Mouse (Mus musculus): ENCODE results near the gene Osbpl10.
"Not testable (repeated sequence)": the region's sequence is repeated elsewhere in the genome, so short reads cannot be mapped to it uniquely, and the experiment has no call there.

Osbpl10 gene

GRCm38 (mm10) chr9:114978281-114979111, at the start of gene Osbpl10:
Gene Osbpl10, plus strand, starts transcription at chr9:114978569.
- peak; percentile 79 for DNase-seq

DNA sequence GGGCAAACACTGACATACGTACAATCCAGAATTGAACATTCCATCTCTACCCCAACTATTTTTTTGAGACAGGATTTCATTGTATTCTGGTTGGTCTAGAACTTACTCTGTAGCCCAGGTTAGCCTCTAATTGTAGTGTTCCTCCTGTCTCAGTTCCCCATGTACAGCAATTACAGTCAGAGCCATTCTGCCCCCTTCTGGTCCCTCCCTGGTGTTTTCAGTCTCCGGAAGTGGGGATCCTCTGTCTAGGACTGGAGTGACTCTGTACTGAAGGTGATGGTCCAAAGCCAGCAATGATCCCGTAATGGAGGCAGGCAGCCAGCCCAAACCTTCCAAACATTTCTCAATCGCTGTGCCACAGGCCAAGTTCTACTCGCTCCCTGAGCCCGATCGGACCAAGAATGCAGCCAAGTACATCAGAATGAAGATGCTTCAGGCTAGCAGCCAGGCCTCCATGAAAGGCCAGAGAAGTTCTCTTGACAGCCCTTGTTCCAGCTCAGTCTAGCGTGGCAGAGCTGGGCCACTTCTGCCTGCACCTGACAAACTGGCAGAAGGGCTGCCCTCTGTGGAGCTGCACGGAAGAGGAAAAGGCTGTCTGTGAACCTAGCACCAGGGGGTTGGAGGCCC, 47.8 kb upstream of the Osbpl10 start:
- DNase-seq = peak; percentile 26

GRCm38 (mm10) chr9:114932607-114933006, 45.8 kb upstream of the Osbpl10 start:
- no peak for DNase-seq

GRCm38 (mm10) chr9:114933037-114933722, 45.2 kb upstream of the Osbpl10 start:
- no peak for DNase-seq

- DNase-seq = peak; percentile 96
Observed at GRCm38 (mm10) chr9:114933723-114934171, 44.6 kb upstream of the Osbpl10 start, which contains the start of gene Gpd1l. Gene Gpd1l, minus strand, starts transcription at chr9:114933987.

- no peak for DNase-seq
Observed at GRCm38 (mm10) chr9:114934231-114934630, 44.1 kb upstream of the Osbpl10 start.

GRCm38 (mm10) chr9:114935321-114935720, 43.0 kb upstream of the Osbpl10 start:
- no peak for DNase-seq

GRCm38 (mm10) chr9:114936687-114937086, 41.7 kb upstream of the Osbpl10 start:
- no peak for DNase-seq

DNA sequence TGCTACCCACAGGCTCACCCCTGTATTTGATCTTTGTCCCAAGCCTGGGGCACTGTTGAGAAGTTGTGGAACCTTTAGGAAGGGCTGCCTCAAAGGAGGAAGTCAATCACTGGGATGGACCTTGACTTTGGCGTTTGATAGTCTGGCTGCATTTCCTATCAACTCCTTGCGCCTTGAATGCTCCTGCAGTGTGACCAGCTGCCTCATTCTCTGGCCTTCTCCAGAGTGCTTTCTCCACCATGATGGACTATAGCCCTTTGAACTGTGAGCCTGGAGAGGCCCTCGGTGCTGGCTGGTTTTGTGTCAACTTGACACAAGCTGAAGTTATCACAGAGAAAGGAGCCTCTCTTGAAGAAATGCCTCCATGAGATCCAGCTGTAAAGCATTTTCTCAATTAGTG, 33.7 kb upstream of the Osbpl10 start:
- no peak for DNase-seq

- no peak for DNase-seq
Observed at GRCm38 (mm10) chr9:114945576-114945975, 32.8 kb upstream of the Osbpl10 start.

DNA sequence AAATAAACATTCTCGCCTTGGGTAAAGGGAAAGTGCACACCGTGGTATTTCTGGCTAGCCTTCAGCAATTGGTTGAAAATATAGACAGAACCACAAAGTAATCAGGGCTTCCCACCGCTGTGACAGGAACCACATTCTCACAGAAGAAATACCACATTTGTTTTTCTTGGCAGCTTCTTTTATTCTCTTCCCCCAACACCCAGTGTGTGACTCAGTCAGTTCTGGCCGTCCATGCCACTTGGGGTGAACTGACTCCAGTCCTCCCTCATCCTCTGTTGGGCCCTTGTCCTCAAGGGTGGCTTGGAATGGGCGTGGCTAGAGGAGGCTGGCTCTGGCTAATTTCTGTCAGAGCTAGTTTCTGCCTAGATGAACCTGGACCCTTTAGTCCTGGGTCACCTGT, 30.0 kb upstream of the Osbpl10 start:
- no peak for DNase-seq

DNA sequence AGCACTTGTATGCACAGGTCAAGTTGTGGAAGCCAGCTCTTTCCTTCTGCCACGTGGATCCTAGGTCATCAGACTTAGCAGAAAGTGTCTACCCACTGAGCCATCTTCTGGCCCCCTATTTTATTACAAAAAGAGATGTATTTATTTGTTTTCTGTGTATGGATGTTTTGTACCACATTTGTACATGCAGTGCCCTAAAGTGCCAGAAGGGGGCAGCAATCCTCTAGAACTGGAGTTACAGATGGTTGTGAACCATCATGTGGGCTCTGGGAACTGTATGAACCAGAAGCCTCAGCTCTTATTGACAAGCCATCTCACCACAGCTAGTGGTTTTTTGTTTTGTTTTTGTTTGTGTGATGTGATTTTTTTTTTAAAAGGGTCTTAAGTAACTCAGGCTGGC, 25.5 kb upstream of the Osbpl10 start:
- DNase-seq = no peak

GRCm38 (mm10) chr9:114955340-114955739, 23.0 kb upstream of the Osbpl10 start:
- no peak for DNase-seq

DNA sequence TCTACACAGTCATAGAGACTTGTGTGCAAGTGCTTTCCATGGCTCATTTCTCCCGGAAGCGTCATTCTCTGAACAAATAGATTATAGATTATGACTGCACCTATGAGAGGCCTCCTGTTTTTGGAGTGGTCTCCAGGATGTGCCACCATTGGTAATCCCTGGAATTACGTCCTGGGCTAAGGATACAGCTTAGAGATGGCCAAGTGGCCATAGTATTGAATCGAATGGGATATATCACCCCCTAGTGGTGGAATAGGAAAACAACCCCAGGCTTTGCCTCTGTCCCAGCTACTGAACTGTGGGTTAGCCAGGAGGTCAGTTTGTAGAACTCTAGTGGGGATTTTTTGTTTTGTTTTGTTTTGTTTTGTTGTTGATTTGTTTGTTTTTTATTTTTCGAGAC, 21.4 kb upstream of the Osbpl10 start:
- DNase-seq = no peak

- no peak for DNase-seq
Observed at GRCm38 (mm10) chr9:114960043-114960789, 18.2 kb upstream of the Osbpl10 start.

GRCm38 (mm10) chr9:114960844-114961243, 17.5 kb upstream of the Osbpl10 start:
- no peak for DNase-seq

GRCm38 (mm10) chr9:114964093-114964492, 14.3 kb upstream of the Osbpl10 start:
- no peak for DNase-seq

GRCm38 (mm10) chr9:114966286-114966685, 12.1 kb upstream of the Osbpl10 start:
- not testable (repeated sequence) for DNase-seq

DNA sequence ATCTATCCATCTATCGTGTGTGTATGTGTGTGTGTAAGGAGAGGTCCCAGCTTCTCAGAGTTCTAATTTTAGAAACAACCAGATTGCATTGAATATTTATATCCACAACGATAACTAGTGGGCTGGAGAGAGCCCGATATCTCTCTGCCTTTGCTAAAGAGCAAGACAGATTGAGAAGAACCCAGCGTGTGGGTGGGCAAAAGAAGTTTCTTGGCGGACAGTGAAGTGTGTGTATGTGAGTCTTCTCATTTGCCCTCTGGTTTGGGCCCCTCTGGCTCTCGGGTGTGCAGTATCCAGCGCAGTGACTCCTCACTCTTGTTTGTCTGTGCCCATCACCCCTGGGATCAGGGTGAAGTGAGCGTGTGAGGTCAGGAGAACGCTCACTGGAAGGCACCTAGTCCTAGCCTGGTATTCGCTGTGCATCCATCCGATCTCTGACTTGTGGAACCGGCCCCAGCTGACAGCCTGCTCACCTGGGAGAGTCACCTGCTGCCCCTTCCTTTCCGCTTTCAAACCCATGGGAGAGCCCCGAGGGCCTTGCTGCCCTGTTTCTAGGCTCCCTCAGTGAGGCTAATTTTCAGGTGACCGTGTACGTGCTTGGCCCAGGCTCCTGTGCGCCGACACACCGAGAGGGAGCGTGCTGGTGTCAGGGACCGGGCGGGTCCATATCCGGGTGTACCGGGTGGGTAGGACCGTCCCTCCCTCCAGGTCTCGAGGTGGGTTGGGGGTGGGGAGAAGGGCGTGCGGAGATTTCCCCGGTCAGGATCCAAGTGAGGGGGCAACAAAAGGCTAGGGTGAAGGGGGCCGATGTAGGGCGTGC, 698 bp upstream of the Osbpl10 start:
- peak; percentile 39 for DNase-seq

- peak; percentile 17 for DNase-seq
Observed at GRCm38 (mm10) chr9:114979969-114980368, 1.6 kb downstream of the Osbpl10 start.

GRCm38 (mm10) chr9:114982689-114983360, 4.5 kb downstream of the Osbpl10 start, which contains the start of gene Rps27rt:
Gene Rps27rt, minus strand, starts transcription at chr9:114982739.
- peak; percentile 42 for DNase-seq
